Mouse (Mus musculus): ENCODE measurements around the gene Foxo6. TPM values are rescaled to one million over a fixed set of nuclear protein-coding genes. Genes with fewer than 3 reads are reported as not detected.

Gene Foxo6
- polyA plus RNA-seq, 1 experiment from 2014 or later, result 0.11 TPM

DNA sequence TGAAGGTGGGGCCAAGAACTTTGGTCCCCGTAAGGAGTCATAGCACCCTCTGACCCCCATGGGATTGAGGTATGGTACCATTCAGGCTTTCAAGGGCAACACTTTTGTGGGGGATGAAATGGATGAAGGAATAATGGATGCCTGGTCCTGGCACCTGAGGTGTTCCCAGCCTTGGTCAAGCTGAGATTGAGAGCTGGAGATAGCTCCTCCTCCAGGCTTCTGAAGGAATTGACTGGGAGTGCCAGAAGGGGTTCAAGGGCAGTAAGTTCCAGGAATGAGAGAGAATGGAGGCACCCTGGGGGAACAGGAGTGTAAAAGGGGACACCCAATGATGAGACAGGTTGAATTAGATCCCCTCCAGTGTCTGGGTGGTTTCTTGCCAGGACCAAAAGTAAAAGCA lies 3.0 kb downstream of the Foxo6 start:
- DNase-seq, result no peak
- H3K9ac ChIP-seq, result no peak overlapping the region

DNA sequence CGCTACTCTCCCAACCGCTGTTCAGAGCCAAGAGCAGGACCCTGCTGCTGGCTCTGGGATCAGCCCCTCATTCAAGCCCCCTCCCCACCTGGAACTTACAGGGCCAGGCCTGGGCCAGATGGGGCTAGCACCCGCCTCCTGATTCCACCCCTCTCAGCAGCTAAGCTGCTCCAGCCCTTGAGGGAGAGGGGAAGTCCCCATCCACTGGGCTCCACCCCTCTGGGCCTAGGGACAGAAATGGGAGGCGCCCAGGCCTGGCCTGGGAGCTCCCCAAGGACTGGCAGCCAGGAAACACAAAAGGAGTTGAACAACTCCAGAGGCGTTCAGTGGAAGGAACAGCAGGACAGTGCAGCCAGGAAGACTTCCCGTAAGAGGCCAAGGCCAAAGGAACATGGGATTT lies 4.0 kb downstream of the Foxo6 start:
- H3K36me3 ChIP-seq (ENCODE audit: insufficient read depth), result no peaks in the 10 kb centered on the region
- peak overlapping the region; percentile 49 for H3K4me3 ChIP-seq (ENCODE audit: low read depth, low read length)
- H3K4me2 ChIP-seq, result peak overlapping the region; percentile 88
- H3K27me3 ChIP-seq (ENCODE audit: insufficient read depth, low read length), result peaks cover 64% of the 10 kb centered on the region
- H3K9me3 ChIP-seq (ENCODE audit: low read depth, low read length), result no peaks in the 10 kb centered on the region
- H3K27ac ChIP-seq (ENCODE audit: low read depth), result 0 out of 2 replicates have a peak overlapping the region, but pooled peaks have one; percentile 27
- no peak for TF ChIP-seq CTCF (IDR thresholded peaks at IDR 0.05; ENCODE audit: low read depth)
- peaks cover 4% of the 10 kb centered on the region; the same call in 1 of the 2 replicates for H3K4me1 ChIP-seq (ENCODE audit: insufficient read depth)
- WGBS, result 11% methylated on average over 5 of the region's 6 CpGs
- ATAC-seq (ENCODE audit: insufficient read depth) (peak; percentile 86), DNase-seq (peak; percentile 91)
- peak overlapping the region; percentile 59 for H3K9ac ChIP-seq

More for the DNA sequence above, 3.0 kb downstream of the Foxo6 start:
- no peak for ATAC-seq (ENCODE audit: insufficient read depth)
- no peaks in the 10 kb centered on the region for H3K9me3 ChIP-seq (ENCODE audit: low read depth, low read length)
- peak; percentile 34 for TF ChIP-seq CTCF (IDR thresholded peaks at IDR 0.05; ENCODE audit: low read depth)
- H3K36me3 ChIP-seq (ENCODE audit: insufficient read depth), result no peaks in the 10 kb centered on the region
- no peak overlapping the region for H3K4me2 ChIP-seq
- H3K27ac ChIP-seq (ENCODE audit: low read depth), result no peak overlapping the region
- no peak overlapping the region for H3K4me3 ChIP-seq (ENCODE audit: low read depth, low read length)
- peaks cover 64% of the 10 kb centered on the region for H3K27me3 ChIP-seq (ENCODE audit: insufficient read depth, low read length)
- peaks cover 4% of the 10 kb centered on the region; the same call in 1 of the 2 replicates for H3K4me1 ChIP-seq (ENCODE audit: insufficient read depth)
- 70% methylated on average over 1 of the region's 1 CpGs for WGBS

DNA sequence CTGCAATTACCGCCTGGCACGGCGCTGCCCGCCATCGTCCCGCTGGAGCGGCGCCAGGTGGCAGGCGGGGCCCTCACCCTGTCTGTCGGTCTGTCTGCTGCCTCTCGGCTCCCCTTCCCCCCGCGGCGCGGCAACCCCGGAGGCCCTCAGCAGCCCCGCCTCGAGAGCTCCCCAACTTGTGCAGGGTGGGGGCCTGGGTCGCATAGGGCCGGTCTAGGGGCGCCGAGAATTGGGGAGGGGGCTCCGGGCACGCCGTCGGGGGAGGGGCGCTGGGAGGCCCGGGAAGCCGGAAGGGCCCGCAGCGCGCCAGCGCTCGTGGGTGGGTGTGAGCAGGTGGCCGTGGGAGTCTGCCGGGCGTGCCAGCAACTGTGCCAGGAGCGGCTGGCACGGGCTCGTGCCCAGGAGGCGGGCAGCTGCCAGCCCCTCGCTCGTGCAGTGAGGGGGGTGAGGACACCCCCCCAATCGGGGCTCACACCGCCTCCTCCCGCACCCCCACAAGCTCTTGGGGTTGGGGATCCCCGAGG lies 4.5 kb downstream of the Foxo6 start:
- H3K9ac ChIP-seq, result peak overlapping the region; percentile 59
- ATAC-seq (ENCODE audit: insufficient read depth) (peak; percentile 31), DNase-seq (peak; percentile 38)
- WGBS, result 1% methylated on average over 45 of the region's 47 CpGs
- peaks cover 4% of the 10 kb centered on the region; the same call in 1 of the 2 replicates for H3K4me1 ChIP-seq (ENCODE audit: insufficient read depth)
- peaks cover 64% of the 10 kb centered on the region for H3K27me3 ChIP-seq (ENCODE audit: insufficient read depth, low read length)
- peak overlapping the region; percentile 27; the same call in 1 of the 2 replicates for H3K27ac ChIP-seq (ENCODE audit: low read depth)
- H3K9me3 ChIP-seq (ENCODE audit: low read depth, low read length), result no peaks in the 10 kb centered on the region
- H3K4me2 ChIP-seq, result peak overlapping the region; percentile 88
- no peak for TF ChIP-seq CTCF (IDR thresholded peaks at IDR 0.05; ENCODE audit: low read depth)
- no peaks in the 10 kb centered on the region for H3K36me3 ChIP-seq (ENCODE audit: insufficient read depth)
- H3K4me3 ChIP-seq (ENCODE audit: low read depth, low read length), result peak overlapping the region; percentile 49

DNA sequence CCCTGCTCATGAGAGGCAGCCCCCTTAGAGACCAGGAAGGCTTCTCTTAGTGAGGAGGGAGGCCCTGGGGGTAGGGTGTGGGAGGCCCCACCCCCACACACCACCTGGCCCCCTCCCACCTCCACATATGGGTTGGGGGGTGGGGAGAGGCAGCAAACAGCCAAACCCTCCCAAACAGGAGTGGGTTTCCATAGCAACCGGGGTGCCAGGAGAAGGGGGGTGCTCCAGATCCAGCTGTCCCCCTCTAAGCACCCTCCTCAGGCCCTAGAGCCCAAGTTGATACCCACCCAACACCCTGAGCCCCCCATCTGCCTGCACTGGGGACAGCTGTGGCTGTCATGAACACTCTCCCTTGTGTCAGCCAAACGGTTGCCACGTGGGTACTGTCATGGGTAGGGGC lies 6.1 kb downstream of the Foxo6 start:
- no peak overlapping the region for H3K4me3 ChIP-seq (ENCODE audit: low read depth, low read length)
- no peak for ATAC-seq (ENCODE audit: insufficient read depth)
- 59% methylated on average over 3 of the region's 3 CpGs for WGBS

DNA sequence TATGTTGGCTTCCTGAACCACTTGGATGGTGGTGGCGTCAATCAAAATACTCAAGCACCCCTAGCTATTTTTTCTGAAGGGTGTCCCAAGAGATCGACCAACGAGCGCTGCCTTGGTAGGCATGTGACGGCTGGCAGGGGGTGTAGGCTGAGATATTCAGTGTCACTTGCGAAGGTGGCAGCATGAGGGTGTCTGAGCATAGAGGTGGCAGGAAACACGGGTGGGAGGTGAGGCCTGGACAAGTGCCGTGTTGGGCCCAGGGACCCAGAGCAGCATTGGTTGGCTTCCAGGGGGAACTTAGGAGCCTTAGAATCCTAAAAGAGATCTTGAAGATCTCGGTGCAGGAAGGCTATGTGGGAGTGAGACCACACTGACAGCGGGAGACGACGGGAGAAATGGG lies 6.7 kb downstream of the Foxo6 start:
- ATAC-seq (ENCODE audit: insufficient read depth) (no peak), DNase-seq (no peak)
- Histone ChIP-seq H3K4me3 (ENCODE audit: low read depth, low read length) (no peak overlapping the region), H3K9me3 (ENCODE audit: low read depth, low read length) (no peaks in the 10 kb centered on the region), H3K27ac (ENCODE audit: low read depth) (no peak overlapping the region), H3K27me3 (ENCODE audit: insufficient read depth, low read length) (peaks cover 45% of the 10 kb centered on the region), H3K36me3 (ENCODE audit: insufficient read depth) (no peaks in the 10 kb centered on the region), H3K4me1 (ENCODE audit: insufficient read depth) (peaks cover 4% of the 10 kb centered on the region; the same call in 1 of the 2 replicates), H3K9ac (no peak overlapping the region), H3K4me2 (no peak overlapping the region)
- WGBS, result 69% methylated on average over 12 of the region's 12 CpGs
- no peak for TF ChIP-seq CTCF (IDR thresholded peaks at IDR 0.05; ENCODE audit: low read depth)

More for the DNA sequence above, 6.1 kb downstream of the Foxo6 start:
- no peak overlapping the region for H3K9ac ChIP-seq
- H3K27ac ChIP-seq (ENCODE audit: low read depth), result no peak overlapping the region
- peaks cover 4% of the 10 kb centered on the region; the same call in 1 of the 2 replicates for H3K4me1 ChIP-seq (ENCODE audit: insufficient read depth)
- no peak overlapping the region for H3K4me2 ChIP-seq
- TF ChIP-seq CTCF (IDR thresholded peaks at IDR 0.05; ENCODE audit: low read depth), result no peak
- H3K36me3 ChIP-seq (ENCODE audit: insufficient read depth), result no peaks in the 10 kb centered on the region
- H3K27me3 ChIP-seq (ENCODE audit: insufficient read depth, low read length), result peaks cover 50% of the 10 kb centered on the region
- H3K9me3 ChIP-seq (ENCODE audit: low read depth, low read length), result no peaks in the 10 kb centered on the region
- DNase-seq, result no peak

DNA sequence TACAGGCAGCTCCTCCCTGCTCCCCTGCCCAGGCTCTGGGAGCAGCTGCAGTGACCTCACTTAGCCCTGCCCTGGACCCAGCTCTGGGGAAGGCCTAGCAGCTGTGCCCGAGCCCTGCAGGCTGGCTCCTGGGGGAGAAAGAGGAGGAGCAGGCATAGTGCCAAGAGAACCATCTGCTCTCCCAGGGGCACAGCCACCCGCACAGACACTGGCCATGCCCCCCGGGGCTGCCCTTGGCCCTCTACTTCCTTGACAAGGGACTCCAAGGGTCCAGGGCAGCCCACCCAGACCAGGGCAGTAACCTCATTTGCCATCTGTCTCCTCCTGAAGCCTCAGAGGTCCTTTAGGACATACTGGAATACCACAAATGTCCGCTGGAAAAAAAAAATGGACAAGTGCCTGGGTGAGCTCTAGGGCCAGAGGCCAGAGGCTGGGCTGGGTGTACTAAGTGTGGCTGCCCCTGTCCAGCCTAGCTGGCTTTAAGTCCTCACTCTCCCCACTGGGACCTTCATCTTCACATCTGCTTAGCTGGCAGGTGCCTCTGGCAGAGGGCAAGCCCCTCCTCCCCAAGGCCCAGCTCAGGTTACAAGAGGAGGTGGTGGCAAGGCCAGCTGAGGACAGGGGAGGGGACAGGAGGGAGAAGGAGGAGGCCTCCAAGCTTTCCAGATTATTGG lies 9.8 kb downstream of the Foxo6 start:
- H3K9ac ChIP-seq, result no peak overlapping the region
- no peak for TF ChIP-seq CTCF (IDR thresholded peaks at IDR 0.05; ENCODE audit: low read depth)
- H3K4me1 ChIP-seq (ENCODE audit: insufficient read depth), result peaks cover 1% of the 10 kb centered on the region; the same call in 1 of the 2 replicates
- no peaks in the 10 kb centered on the region for H3K9me3 ChIP-seq (ENCODE audit: low read depth, low read length)
- 27% methylated on average over 4 of the region's 4 CpGs for WGBS
- peak; percentile 47 for DNase-seq
- ATAC-seq (ENCODE audit: insufficient read depth), result peak; percentile 40; the same call in 1 of the 2 replicates
- no peak overlapping the region for H3K4me2 ChIP-seq
- H3K36me3 ChIP-seq (ENCODE audit: insufficient read depth), result no peaks in the 10 kb centered on the region
- H3K27ac ChIP-seq (ENCODE audit: low read depth), result no peak overlapping the region
- H3K27me3 ChIP-seq (ENCODE audit: insufficient read depth, low read length), result peaks cover 39% of the 10 kb centered on the region
- no peak overlapping the region for H3K4me3 ChIP-seq (ENCODE audit: low read depth, low read length)

DNA sequence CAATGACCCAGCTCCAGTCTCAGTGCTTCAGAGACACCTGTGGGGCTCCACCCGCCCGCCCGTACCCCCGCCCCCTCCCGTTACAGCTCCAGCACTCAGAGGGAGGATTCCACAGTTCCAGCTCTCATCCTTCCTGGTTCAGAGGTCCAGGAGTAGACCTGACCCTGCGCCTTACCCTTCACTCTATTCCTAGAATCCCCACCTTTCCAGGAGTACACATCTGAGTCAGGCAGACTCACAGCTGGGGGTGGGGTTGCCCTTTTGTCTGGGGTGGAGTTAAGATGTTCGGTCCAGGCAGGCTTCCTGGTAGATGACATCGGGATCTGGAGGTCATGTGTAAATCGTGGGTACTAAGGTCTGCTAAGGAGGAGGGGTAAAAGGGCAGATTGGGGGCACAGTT lies 11.7 kb downstream of the Foxo6 start:
- no peak overlapping the region for H3K27ac ChIP-seq (ENCODE audit: low read depth)
- peaks cover 34% of the 10 kb centered on the region for H3K27me3 ChIP-seq (ENCODE audit: insufficient read depth, low read length)
- DNase-seq (no peak), ATAC-seq (ENCODE audit: insufficient read depth) (no peak)
- H3K4me2 ChIP-seq, result no peak overlapping the region
- no peak overlapping the region for H3K9ac ChIP-seq
- H3K36me3 ChIP-seq (ENCODE audit: insufficient read depth), result no peaks in the 10 kb centered on the region
- H3K4me3 ChIP-seq (ENCODE audit: low read depth, low read length), result no peak overlapping the region
- WGBS, result 69% methylated on average over 9 of the region's 9 CpGs
- no peak for TF ChIP-seq CTCF (IDR thresholded peaks at IDR 0.05; ENCODE audit: low read depth)
- no peaks in the 10 kb centered on the region for H3K9me3 ChIP-seq (ENCODE audit: low read depth, low read length)
- no peaks in the 10 kb centered on the region for H3K4me1 ChIP-seq (ENCODE audit: insufficient read depth)

Measured in lung, embryonic 14.5 days (tissue).